Mouse (Mus musculus): ENCODE measurements around the gene Prcd. TPM values are rescaled to one million over a fixed set of nuclear protein-coding genes. Genes with fewer than 3 reads are reported as not detected.
"Not testable (repeated sequence)": the region's sequence is repeated elsewhere in the genome, so short reads cannot be mapped to it uniquely, and the experiment has no call there.

The Prcd gene
- 0.62 and 0.74 TPM in 2 replicates for polyA plus RNA-seq (2014; fragmentation: Nextera tagmentation; extraction: Ambion mirVana)

DNA sequence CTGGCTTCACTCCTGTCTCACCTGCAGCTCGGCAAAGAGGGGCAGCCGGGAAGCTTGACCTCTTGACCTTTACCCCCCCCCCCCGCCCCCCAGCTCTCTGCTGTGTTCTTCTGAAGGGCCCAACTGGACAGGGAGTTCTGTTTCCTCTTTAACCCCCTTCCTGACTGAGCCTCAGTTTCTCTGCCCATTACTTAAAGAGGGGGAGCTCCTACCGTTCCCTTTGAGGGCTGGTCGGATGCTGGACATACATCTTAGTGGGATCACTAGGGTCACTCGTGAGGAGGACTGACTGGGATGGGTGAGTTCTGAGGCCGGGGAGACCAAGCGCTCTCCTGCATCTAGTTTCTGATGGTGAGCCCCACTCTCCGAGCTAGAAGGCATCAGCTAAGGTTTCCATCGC is at the start of gene Prcd:
TSS of gene Prcd (plus strand) at position 301 of the 400 bp plus-strand sequence.
- H3K9ac ChIP-seq (ENCODE audit: low read depth, low read length) = 0 out of 2 replicates have a peak within 1 kb of the TSS, but pooled peaks have one; percentile 20
- no peak for DNase-seq (ENCODE audit: low spot score)
- no peaks in the 10 kb centered on the region for H3K36me3 ChIP-seq (ENCODE audit: control insufficient read depth, insufficient read depth, low read length)
- H3K4me2 ChIP-seq = peak within 1 kb of the TSS; percentile 86
- peak within 1 kb of the TSS; percentile 55 for H3K4me3 ChIP-seq (ENCODE audit: low read depth, low read length)
- H3K27me3 ChIP-seq (replicated peaks; ENCODE audit: control insufficient read depth, insufficient read depth, low read length) = peaks cover 46% of the 10 kb centered on the region
- ATAC-seq (replicated peaks; ENCODE audit: low FRiP score) = no peak
- H3K4me1 ChIP-seq (replicated peaks; ENCODE audit: control insufficient read depth, insufficient read depth, low read length) = peaks cover 29% of the 10 kb centered on the region
- 13% methylated on average over 10 of the region's 10 CpGs for WGBS
- no peak within 1 kb of the TSS; the same call in 1 of the 2 replicates for H3K27ac ChIP-seq (ENCODE audit: low read depth, low read length)
- no peaks in the 10 kb centered on the region for H3K9me3 ChIP-seq (ENCODE audit: control insufficient read depth, low read length)

DNA sequence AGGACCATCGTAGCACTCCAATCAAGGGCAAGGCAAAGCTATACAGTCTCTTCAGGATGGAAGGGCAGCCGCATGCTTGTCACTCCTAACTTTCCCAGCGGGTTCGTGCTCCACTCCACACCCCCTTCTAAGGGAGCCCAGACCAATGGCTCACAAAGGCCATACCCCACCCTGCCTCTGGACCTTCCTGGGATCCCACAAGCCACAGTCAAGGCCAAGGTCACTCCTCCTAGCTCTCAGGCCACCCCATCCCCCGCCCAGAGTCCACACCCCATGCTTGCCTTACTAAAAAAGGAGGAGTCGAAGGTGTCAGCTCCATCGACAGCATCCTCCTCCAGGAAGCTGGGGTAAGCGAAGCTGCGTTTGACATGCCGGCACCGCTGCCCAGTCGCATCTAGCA is 49.2 kb upstream of the Prcd start:
- H3K36me3 ChIP-seq (ENCODE audit: control insufficient read depth, insufficient read depth, low read length) = peaks cover 10% of the 10 kb centered on the region; the same call in 1 of the 2 replicates
- DNase-seq (ENCODE audit: low spot score) (no peak), ATAC-seq (replicated peaks; ENCODE audit: low FRiP score) (no peak)
- no peak overlapping the region for H3K4me2 ChIP-seq
- 0 out of 2 replicates have a peak, but pooled peaks cover 6% of the 10 kb centered on the region for H3K4me1 ChIP-seq (replicated peaks; ENCODE audit: control insufficient read depth, insufficient read depth, low read length)
- H3K9me3 ChIP-seq (ENCODE audit: control insufficient read depth, low read length) = no peaks in the 10 kb centered on the region
- 95% methylated on average over 12 of the region's 12 CpGs for WGBS
- no peak overlapping the region for H3K9ac ChIP-seq (ENCODE audit: low read depth, low read length)
- no peak overlapping the region for H3K27ac ChIP-seq (ENCODE audit: low read depth, low read length)
- no peaks in the 10 kb centered on the region for H3K27me3 ChIP-seq (replicated peaks; ENCODE audit: control insufficient read depth, insufficient read depth, low read length)
- H3K4me3 ChIP-seq (ENCODE audit: low read depth, low read length) = no peak overlapping the region

DNA sequence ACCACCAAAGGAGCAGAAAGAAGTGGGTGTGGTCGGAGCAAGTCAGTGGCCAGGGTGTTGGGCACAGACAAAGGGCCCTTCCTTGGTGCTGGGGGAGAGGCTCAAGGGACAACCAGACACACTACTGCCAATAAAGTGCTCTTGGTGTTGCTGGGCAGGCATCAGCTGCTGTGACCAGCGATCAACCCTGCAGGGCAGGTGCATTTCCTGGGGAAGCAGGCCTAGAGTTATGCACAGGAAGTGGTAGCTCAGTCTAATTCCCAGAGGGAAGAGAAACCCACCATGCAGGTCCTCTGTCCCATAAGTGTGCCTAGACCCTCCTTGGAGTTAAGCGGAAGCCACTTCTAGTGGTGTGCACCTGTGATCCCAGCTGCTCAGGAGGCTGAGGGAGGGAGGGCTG is 45.6 kb upstream of the Prcd start:
- H3K36me3 ChIP-seq (ENCODE audit: control insufficient read depth, insufficient read depth, low read length) = peaks cover 10% of the 10 kb centered on the region; the same call in 1 of the 2 replicates

DNA sequence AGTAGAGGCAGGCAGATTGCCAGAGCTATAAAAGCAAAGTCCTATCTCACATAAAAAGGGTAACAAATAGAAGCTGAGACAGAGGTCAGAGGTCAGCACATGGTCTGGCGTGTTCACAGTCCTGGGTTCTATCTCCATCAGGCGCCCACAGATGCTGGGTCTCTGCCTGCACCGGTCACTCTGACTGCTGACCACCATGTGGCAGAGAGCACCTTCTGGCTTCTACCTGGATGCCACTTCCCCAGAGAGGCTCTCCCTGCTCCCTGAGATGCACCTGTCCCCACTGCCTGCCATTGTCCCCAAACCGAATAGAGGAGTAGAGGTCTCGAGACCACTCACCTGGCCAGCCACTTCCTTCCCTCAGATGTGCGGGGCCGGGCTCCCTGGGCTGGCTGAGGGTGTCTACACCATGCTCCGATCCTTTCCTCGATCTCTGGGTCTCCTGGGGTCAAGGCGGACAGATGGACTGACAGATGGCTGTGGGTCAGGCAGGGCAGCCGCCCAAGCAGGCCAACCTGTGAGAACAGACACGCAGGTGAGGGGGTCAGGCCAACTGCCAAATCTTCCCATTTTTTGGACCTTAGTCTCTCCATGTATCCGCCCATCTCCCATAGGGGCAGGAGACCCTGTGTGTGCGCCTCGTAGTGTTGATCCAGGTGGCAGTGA is 43.2 kb upstream of the Prcd start:
- ATAC-seq (replicated peaks; ENCODE audit: low FRiP score) = no peak
- 85% methylated on average over 15 of the region's 15 CpGs for WGBS
- peaks cover 31% of the 10 kb centered on the region for H3K4me1 ChIP-seq (replicated peaks; ENCODE audit: control insufficient read depth, insufficient read depth, low read length)
- DNase-seq (ENCODE audit: low spot score) = no peak
- peaks cover 8% of the 10 kb centered on the region; the same call in 1 of the 2 replicates for H3K36me3 ChIP-seq (ENCODE audit: control insufficient read depth, insufficient read depth, low read length)
- no peak overlapping the region for H3K4me3 ChIP-seq (ENCODE audit: low read depth, low read length)
- H3K9ac ChIP-seq (ENCODE audit: low read depth, low read length) = no peak overlapping the region
- H3K27me3 ChIP-seq (replicated peaks; ENCODE audit: control insufficient read depth, insufficient read depth, low read length) = no peaks in the 10 kb centered on the region
- no peaks in the 10 kb centered on the region for H3K9me3 ChIP-seq (ENCODE audit: control insufficient read depth, low read length)
- no peak overlapping the region for H3K4me2 ChIP-seq
- H3K27ac ChIP-seq (ENCODE audit: low read depth, low read length) = no peak overlapping the region

More for the DNA sequence above, 45.6 kb upstream of the Prcd start:
- DNase-seq (ENCODE audit: low spot score) = no peak
- H3K27ac ChIP-seq (ENCODE audit: low read depth, low read length) = no peak overlapping the region
- no peak overlapping the region for H3K9ac ChIP-seq (ENCODE audit: low read depth, low read length)
- H3K4me2 ChIP-seq = no peak overlapping the region
- H3K4me3 ChIP-seq (ENCODE audit: low read depth, low read length) = no peak overlapping the region
- H3K4me1 ChIP-seq (replicated peaks; ENCODE audit: control insufficient read depth, insufficient read depth, low read length) = peaks cover 19% of the 10 kb centered on the region; the same call in 1 of the 2 replicates
- ATAC-seq (replicated peaks; ENCODE audit: low FRiP score) = no peak
- WGBS = 88% methylated on average over 3 of the region's 3 CpGs
- no peaks in the 10 kb centered on the region for H3K9me3 ChIP-seq (ENCODE audit: control insufficient read depth, low read length)
- no peaks in the 10 kb centered on the region for H3K27me3 ChIP-seq (replicated peaks; ENCODE audit: control insufficient read depth, insufficient read depth, low read length)

DNA sequence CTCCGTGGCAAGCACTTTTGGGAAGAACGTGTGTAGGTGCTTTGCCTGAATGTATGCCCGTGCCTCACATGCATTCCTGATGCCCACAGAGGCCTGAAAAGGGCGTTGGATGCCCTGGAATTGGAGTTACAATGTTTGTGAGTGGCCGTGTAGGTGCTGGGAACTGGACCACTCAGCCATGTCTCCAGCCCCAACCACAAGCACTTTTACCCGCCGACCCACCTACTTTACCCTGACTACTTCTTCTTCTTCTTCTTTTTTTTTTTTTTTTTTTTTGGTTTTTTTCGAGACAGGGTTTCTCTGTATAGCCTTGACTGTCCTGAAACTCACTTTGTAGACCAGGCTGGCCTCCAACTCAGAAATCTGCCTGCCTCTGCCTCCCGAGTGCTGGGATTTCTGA is 42.2 kb upstream of the Prcd start:
- H3K4me1 ChIP-seq (replicated peaks; ENCODE audit: control insufficient read depth, insufficient read depth, low read length) = peaks cover 42% of the 10 kb centered on the region
- DNase-seq (ENCODE audit: low spot score); H3K27ac ChIP-seq (ENCODE audit: low read depth, low read length); H3K36me3 ChIP-seq (ENCODE audit: control insufficient read depth, insufficient read depth, low read length); ATAC-seq (replicated peaks; ENCODE audit: low FRiP score); H3K9ac ChIP-seq (ENCODE audit: low read depth, low read length); H3K4me3 ChIP-seq (ENCODE audit: low read depth, low read length); H3K4me2 ChIP-seq; H3K9me3 ChIP-seq (ENCODE audit: control insufficient read depth, low read length); H3K27me3 ChIP-seq (replicated peaks; ENCODE audit: control insufficient read depth, insufficient read depth, low read length): not testable (repeated sequence)
- WGBS = 83% methylated on average over 9 of the region's 9 CpGs

DNA sequence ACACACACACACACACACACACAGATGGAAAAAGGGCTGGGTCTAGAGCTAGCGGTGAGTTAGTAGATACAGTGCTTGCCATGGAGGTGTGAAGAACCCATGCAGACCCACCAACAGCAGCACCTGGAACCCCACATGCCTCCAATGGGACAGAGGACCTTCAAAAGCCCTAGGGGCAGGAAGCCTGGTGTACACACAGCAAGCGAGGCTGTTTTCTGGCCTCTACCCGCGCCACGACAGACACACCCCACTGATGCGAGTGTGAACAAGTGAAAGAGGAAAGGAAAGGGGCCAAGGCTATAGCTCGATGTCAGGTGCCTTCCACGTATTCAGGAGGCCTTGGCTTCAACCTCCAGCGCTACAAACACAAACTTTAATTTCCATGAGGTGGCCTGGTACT is 41.5 kb upstream of the Prcd start:
- Histone ChIP-seq H3K27me3 (replicated peaks; ENCODE audit: control insufficient read depth, insufficient read depth, low read length) (no peaks in the 10 kb centered on the region), H3K27ac (ENCODE audit: low read depth, low read length) (no peak overlapping the region), H3K36me3 (ENCODE audit: control insufficient read depth, insufficient read depth, low read length) (0 out of 2 replicates have a peak, but pooled peaks cover under 1% of the 10 kb centered on the region), H3K4me1 (replicated peaks; ENCODE audit: control insufficient read depth, insufficient read depth, low read length) (peaks cover 49% of the 10 kb centered on the region), H3K4me2 (no peak overlapping the region), H3K4me3 (ENCODE audit: low read depth, low read length) (no peak overlapping the region), H3K9me3 (ENCODE audit: control insufficient read depth, low read length) (no peaks in the 10 kb centered on the region), H3K9ac (ENCODE audit: low read depth, low read length) (no peak overlapping the region)
- DNase-seq (ENCODE audit: low spot score) (no peak), ATAC-seq (replicated peaks; ENCODE audit: low FRiP score) (no peak)
- whole genome bisulfite sequencing = 83% methylated on average over 9 of the region's 9 CpGs

DNA sequence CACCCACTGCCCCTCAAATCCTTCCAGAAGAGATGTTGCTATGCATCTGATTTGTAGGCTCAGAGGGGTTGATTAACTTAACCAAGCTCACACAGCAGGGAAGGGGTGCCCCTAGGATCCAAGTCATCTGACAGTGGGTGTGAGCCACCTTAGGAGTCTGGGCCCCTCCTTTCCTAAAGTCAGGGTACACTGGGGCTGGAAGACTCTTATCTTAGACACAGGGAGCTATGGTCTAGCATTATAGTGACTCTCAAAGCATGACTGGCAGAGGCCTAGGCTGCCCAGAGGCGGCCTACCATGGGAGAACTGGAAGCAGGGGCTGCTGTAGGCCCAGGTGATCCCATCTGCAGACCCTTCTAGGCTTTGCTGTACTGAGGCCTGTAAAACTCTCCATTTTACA is 40.8 kb upstream of the Prcd start:
- Histone ChIP-seq H3K4me3 (ENCODE audit: low read depth, low read length) (no peak overlapping the region), H3K4me1 (replicated peaks; ENCODE audit: control insufficient read depth, insufficient read depth, low read length) (peaks cover 55% of the 10 kb centered on the region), H3K27ac (ENCODE audit: low read depth, low read length) (no peak overlapping the region), H3K36me3 (ENCODE audit: control insufficient read depth, insufficient read depth, low read length) (no peaks in the 10 kb centered on the region), H3K9ac (ENCODE audit: low read depth, low read length) (no peak overlapping the region), H3K27me3 (replicated peaks; ENCODE audit: control insufficient read depth, insufficient read depth, low read length) (no peaks in the 10 kb centered on the region), H3K9me3 (ENCODE audit: control insufficient read depth, low read length) (no peaks in the 10 kb centered on the region), H3K4me2 (no peak overlapping the region)
- 91% methylated on average over 1 of the region's 1 CpGs for WGBS
- 0 out of 2 replicates have a peak, but pooled peaks have one; percentile 21 for ATAC-seq (replicated peaks; ENCODE audit: low FRiP score)
- no peak for DNase-seq (ENCODE audit: low spot score)

DNA sequence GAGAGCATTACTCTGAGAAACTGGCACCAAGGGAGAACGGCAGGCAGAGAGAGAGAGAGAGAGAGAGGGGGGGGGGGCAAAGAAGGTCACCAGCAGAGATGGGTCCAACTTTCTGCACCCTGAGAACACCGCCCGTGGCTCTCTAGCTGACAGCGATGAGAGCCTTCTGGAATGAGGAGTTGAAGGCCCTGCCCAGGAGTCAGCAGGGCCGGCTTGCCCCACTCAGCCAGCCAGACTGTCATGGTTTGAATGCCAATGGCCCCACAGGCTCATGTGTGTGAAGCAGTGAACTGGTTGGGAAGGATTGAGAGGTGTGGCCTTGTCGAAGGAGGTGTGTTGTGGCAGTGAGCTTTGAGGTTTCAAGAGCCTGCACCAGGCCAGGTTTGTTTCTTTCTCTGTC is 40.1 kb upstream of the Prcd start:
- DNase-seq (ENCODE audit: low spot score) (no peak), ATAC-seq (replicated peaks; ENCODE audit: low FRiP score) (no peak)
- Histone ChIP-seq H3K4me1 (replicated peaks; ENCODE audit: control insufficient read depth, insufficient read depth, low read length) (peaks cover 60% of the 10 kb centered on the region), H3K27ac (ENCODE audit: low read depth, low read length) (no peak overlapping the region), H3K4me3 (ENCODE audit: low read depth, low read length) (no peak overlapping the region), H3K9ac (ENCODE audit: low read depth, low read length) (no peak overlapping the region), H3K36me3 (ENCODE audit: control insufficient read depth, insufficient read depth, low read length) (no peaks in the 10 kb centered on the region), H3K9me3 (ENCODE audit: control insufficient read depth, low read length) (no peaks in the 10 kb centered on the region), H3K4me2 (no peak overlapping the region), H3K27me3 (replicated peaks; ENCODE audit: control insufficient read depth, insufficient read depth, low read length) (no peaks in the 10 kb centered on the region)
- WGBS = 91% methylated on average over 6 of the region's 6 CpGs

All from liver, embryonic 11.5 days (tissue).